ENCODE assay signal across 8 mouse cellular contexts in the genomic region with DNA sequence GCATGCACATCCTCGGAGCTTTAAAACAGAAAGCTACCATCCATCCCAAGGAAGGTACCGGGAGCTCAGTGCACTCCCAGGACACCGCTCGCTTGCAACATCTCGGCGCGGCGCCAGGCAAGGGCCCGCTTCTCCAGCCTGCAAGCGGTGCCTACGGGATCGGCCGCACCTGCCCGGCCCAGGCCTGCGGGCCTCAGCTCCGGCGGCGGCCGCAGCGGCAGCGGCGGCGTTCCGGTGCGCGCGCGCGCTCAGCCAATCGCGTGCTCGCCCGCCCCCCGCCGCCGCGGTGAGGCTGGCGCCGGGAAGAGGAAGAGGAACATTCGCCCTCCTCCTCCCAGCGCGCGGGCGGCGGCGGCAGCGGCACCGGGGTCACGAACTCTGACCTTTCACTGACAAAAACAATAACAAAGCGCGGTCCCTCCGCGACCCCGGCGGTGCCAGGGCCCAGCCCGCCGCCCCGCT. TPM values are rescaled to one million over a fixed set of nuclear protein-coding genes. Genes with fewer than 3 reads are reported as not detected.
DNase-seq lines count a peak whose midpoint lies in the region; ATAC-seq and TF ChIP-seq lines count a peak whose summit lies in the region.

TSS of gene Nr2c2 (plus strand) at position 261 of the 462 bp plus-strand sequence.

- H3K4me3 ChIP-seq in lung, embryonic 16.5 days (ENCODE audit: low read length) = peak within 1 kb of the TSS; percentile 95
- peak within 1 kb of the TSS; percentile 81 for H3K4me3 ChIP-seq in thymus, adult 2 months (ENCODE audit: control insufficient read depth, insufficient read depth, low read length)

- peak within 1 kb of the TSS; percentile 99 for H3K9ac ChIP-seq in lung, embryonic 16.5 days (ENCODE audit: low read length)

- TF ChIP-seq POLR2A in thymus, adult 2 months (IDR thresholded peaks at IDR 0.05; ENCODE audit: control insufficient read depth, extremely low read depth, insufficient read depth, low read length, poor library complexity) = peak; percentile 82

- peak within 1 kb of the TSS; percentile 100 for H3K27ac ChIP-seq in lung, embryonic 16.5 days (ENCODE audit: low read length)
- peak within 1 kb of the TSS; percentile 83 for H3K27ac ChIP-seq in thymus, adult 2 months (ENCODE audit: control insufficient read depth, insufficient read depth, low read length)

- 0% methylated on average over 24 of the region's 58 CpGs for WGBS in lung, embryonic 16.5 days
- WGBS in thymus, adult 2 months = under 1% methylated on average over 47 of the region's 58 CpGs

- no peaks in the 10 kb centered on the region for H3K36me3 ChIP-seq in lung, embryonic 16.5 days (ENCODE audit: control insufficient read depth, insufficient read depth, low read length)
- no peaks in the 10 kb centered on the region for H3K36me3 ChIP-seq in thymus, adult 2 months (ENCODE audit: control insufficient read depth, insufficient read depth, low read length)

- peak; percentile 85 for DNase-seq in Muller cell, postnatal 12 days (ENCODE audit: inconsistent ontology term)
- peak; percentile 88 for DNase-seq in cerebellum, adult 9-10 months
- DNase-seq in layer of hippocampus, adult 9-11 months = peak; percentile 89
- peak; percentile 78 for DNase-seq in ovary, adult 18-20 months (ENCODE audit: low spot score)
- peak; percentile 90 for DNase-seq in thymus, adult 2 months

- no peak for TF ChIP-seq CTCF in thymus, adult 2 months (IDR thresholded peaks at IDR 0.05; ENCODE audit: borderline replicate concordance, control insufficient read depth, extremely low read depth, insufficient read depth, low read length, poor library complexity)

- H3K27me3 ChIP-seq in lung, embryonic 16.5 days (ENCODE audit: control insufficient read depth, insufficient read depth, low read depth, low read length) = no peaks in the 10 kb centered on the region
- H3K27me3 ChIP-seq in thymus, adult 2 months (ENCODE audit: control insufficient read depth, insufficient read depth, low read length) = no peaks in the 10 kb centered on the region

- peak within 1 kb of the TSS; percentile 75 for H3K4me2 ChIP-seq in lung, embryonic 16.5 days (ENCODE audit: low read depth, low read length)

- H3K4me1 ChIP-seq in lung, embryonic 16.5 days (replicated peaks; ENCODE audit: control insufficient read depth, insufficient read depth, low read length) = peaks cover 22% of the 10 kb centered on the region
- peaks cover 2% of the 10 kb centered on the region; the same call in 1 of the 2 replicates for H3K4me1 ChIP-seq in thymus, adult 2 months (replicated peaks; ENCODE audit: control insufficient read depth, insufficient read depth, low read length)

- no peaks in the 10 kb centered on the region for H3K9me3 ChIP-seq in lung, embryonic 16.5 days (ENCODE audit: control insufficient read depth, low read length)

- peak; percentile 70 for ATAC-seq in frontal cortex, adult (ENCODE audit: low TSS enrichment)
- ATAC-seq in hematopoietic stem cell, adult 5-6 weeks (replicated peaks in 1 of 2; ENCODE audit: insufficient read depth in 1 of 2, low FRiP score in 2 of 2, low TSS enrichment in 1 of 2, low read depth in 1 of 2, poor library complexity in 2 of 2, severe bottlenecking in 2 of 2) = peak in 1 of 2 experiments; percentile 39; a peak in 3 of 4 replicates
- peak; percentile 56 for ATAC-seq in lung, embryonic 16.5 days (ENCODE audit: low read depth)

RNA-seq across cellular contexts. Expression of gene Nr2c2, which starts in this region (rescaled TPM):
- 68.7 and 81.9 TPM in 2 replicates for total RNA-seq in hematopoietic stem cell, adult 5-6 weeks (2017)
- polyA plus RNA-seq in lung, embryonic 16.5 days (2015; fragmentation: Nextera tagmentation; extraction: Ambion mirVana) = 14.8 and 15.3 TPM in 2 replicates
- polyA plus RNA-seq in thymus, adult 2 months (2012; rRNA removed) = 52.6 and 54.6 TPM in 2 replicates
